Mouse (Mus musculus) myocyte (in vitro differentiated cells): ENCODE results near the gene Csnk1d.

Experiments
- CEBPB ChIP-seq: IDR thresholded peaks from 2 replicates; pipeline ENCODE4 v1.6.1; 2011; ENCODE audit warnings: mild to moderate bottlenecking, moderate library complexity; ENCODE audit not compliant: poor library complexity, insufficient read depth, severe bottlenecking
- E2F4 ChIP-seq: IDR thresholded peaks from one replicate; pipeline ENCODE4 v1.6.1; 2011; ENCODE audit warnings: mild to moderate bottlenecking, control low read depth, moderate library complexity; ENCODE audit not compliant: insufficient read depth
- MAX ChIP-seq: IDR thresholded peaks from one replicate; pipeline ENCODE4 v1.6.1; 2011; ENCODE audit warnings: low read depth, mild to moderate bottlenecking, control low read depth
- MYOD1 ChIP-seq, 3 experiments: IDR thresholded peaks; one replicate each; pipeline ENCODE4 v1.6.1; 2011; ENCODE audit warnings: control low read depth in 2 of 3, low read depth in 2 of 3, mild to moderate bottlenecking in 2 of 3, moderate library complexity in 1 of 3; ENCODE audit not compliant: insufficient read length in 2 of 3, control insufficient read depth in 1 of 3
- MYOG ChIP-seq, 3 experiments: IDR thresholded peaks; one replicate each; pipeline ENCODE4 v1.6.1; 2011; ENCODE audit warnings: control low read depth in 2 of 3, low read depth in 2 of 3, mild to moderate bottlenecking in 2 of 3; ENCODE audit not compliant: insufficient read length in 2 of 3, control insufficient read depth in 1 of 3, insufficient read depth in 1 of 3
- POLR2A ChIP-seq: IDR thresholded peaks from one replicate; pipeline ENCODE4 v1.6.1; 2011; ENCODE audit warnings: low read depth, mild to moderate bottlenecking, control low read depth, moderate library complexity; ENCODE audit not compliant: insufficient read length
- POLR2AphosphoS2 ChIP-seq: IDR thresholded peaks from one replicate; pipeline ENCODE4 v1.6.1; 2011; ENCODE audit warnings: low read depth, control low read depth; ENCODE audit not compliant: insufficient read length
- SRF ChIP-seq: IDR thresholded peaks from one replicate; pipeline ENCODE4 v1.6.1; 2011; ENCODE audit warnings: low read depth; ENCODE audit not compliant: control insufficient read depth, insufficient read length
- TCF12 ChIP-seq: IDR thresholded peaks from one replicate; pipeline ENCODE4 v1.6.1; 2011; ENCODE audit warnings: mild to moderate bottlenecking, control low read depth; ENCODE audit not compliant: poor library complexity, insufficient read depth, severe bottlenecking
- USF1 ChIP-seq: IDR thresholded peaks from one replicate; pipeline ENCODE4 v1.6.1; 2011; ENCODE audit warnings: low read depth, mild to moderate bottlenecking, control low read depth, moderate library complexity

DNA sequence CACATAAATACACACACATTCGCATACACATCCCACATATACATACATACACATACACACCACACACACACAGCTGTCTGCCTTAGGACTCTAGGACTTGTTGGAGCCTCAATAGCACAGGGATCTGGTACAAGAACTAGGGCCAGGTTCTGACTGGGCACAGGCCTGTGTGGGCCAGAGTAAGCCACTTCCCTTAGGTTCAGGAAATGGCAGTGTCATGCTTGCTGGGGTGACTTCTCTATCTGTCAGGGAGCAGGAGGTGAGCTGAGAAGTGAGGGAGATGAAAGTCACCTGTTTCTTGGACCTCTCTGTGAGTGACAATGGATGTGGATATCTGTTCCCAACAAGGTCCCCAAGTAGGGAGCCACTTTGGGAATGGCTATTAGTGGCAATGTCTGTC lies 53.2 kb downstream of the Csnk1d start:
- TF ChIP-seq MAX (no peak), POLR2A (no peak), CEBPB (no peak), E2F4 (no peak), USF1 (no peak), MYOD1 (IDR thresholded peaks at IDR 0.05; ENCODE audit: control insufficient read depth in 1 of 3, insufficient read length in 2 of 3, low read depth in 2 of 3) (no peak), MYOG (IDR thresholded peaks at IDR 0.05; ENCODE audit: control insufficient read depth in 1 of 3, insufficient read depth in 1 of 3, insufficient read length in 2 of 3, low read depth in 2 of 3) (no peak), SRF (no peak), POLR2AphosphoS2 (no peak), TCF12 (no peak)
